Mouse (Mus musculus) spleen, adult 2 months (tissue): ENCODE data around the gene Pold2.

Source experiments
- CTCF ChIP-seq: fragments of 200-500 bp; IDR thresholded peaks from 2 replicates; pipeline ENCODE4 v1.5.1; 2011; ENCODE audit warnings: mild to moderate bottlenecking, inconsistent platforms; ENCODE audit not compliant: insufficient read depth, insufficient read length, insufficient replicate concordance; ENCODE audit errors: extremely low read depth
- POLR2A ChIP-seq: fragments of 200-500 bp; IDR thresholded peaks from 2 replicates; pipeline ENCODE4 v1.6.1; 2011; ENCODE audit warnings: low read depth, low read length, inconsistent platforms

DNA sequence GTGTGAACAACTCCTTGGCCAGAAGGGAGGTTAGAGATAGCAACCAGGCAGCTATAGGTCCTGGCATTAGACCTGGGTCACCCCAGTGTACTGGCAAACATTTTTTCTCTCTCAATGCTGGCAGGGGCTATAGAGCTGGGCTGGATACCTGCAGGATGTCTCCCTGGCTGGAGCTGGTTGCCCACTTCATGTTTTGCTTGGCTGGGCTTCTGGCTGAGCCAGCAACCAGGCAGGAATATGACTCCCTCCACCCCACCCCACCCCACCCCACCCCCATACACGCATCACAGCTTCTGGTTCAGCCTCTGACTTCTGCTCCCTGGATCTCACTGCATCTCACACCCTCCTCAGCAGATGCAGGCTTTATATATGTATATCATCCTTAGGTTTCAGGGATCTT is 25.8 kb downstream of the Pold2 start:
- no peak for TF ChIP-seq CTCF
- TF ChIP-seq POLR2A, result no peak
